Mouse (Mus musculus) layer of hippocampus, adult 11-12 months (tissue): ENCODE measurements around the gene Slc38a2.

Experiments used
- DNase-seq: peaks from one replicate; pipeline ENCODE4 v3.0.0; 2022; ENCODE audit warnings: low spot score

The Slc38a2 gene

DNA sequence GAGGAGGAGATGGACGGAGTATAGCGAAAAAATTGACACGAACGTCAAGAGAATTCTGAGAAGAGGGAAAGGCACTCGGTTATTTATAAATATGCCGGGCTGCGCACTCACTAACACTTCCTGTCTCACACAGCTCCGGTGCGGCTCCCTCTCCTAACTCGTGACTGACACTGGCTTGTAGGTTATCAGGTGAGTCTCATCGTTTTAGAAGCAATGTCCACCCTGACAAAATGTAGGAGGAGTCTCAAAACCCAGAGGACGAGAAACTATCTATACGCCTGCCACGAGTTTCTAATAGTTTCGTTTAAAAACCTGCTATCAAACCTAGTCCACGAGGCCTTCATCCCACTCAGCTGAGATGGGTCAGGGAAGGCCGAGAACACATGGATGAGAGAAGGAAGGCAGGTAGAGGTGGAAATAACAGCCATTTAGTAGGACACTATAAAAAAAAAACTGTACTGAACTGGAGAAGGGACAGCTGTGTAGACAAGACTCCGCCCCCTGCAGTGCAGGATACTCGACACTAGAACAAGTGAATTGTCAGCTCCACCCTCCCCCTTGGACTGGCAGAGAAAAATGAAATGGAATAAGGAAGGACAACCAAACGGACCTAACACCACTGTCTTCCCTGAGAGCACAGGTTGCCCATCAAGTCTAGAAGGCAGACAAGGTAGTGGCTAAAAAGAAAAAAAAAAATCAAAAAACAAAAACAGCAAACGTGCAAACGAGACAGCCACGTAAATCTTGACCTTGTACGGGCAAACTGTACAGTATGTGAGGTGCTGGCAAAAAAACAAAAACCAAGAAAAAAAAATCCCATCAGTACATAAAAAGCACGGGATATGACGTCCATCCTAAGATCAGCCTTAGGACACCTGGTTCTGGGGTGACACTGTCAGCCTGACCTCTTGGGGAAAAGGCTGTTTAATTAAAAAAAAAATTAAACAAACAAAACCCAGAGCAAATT, 3.8 kb downstream of the Slc38a2 start:
- DNase-seq = no peak

- no peak for DNase-seq
These were observed 4.5 kb downstream of the Slc38a2 start for GRCm38 (mm10) chr15:96694988-96695387.

DNA sequence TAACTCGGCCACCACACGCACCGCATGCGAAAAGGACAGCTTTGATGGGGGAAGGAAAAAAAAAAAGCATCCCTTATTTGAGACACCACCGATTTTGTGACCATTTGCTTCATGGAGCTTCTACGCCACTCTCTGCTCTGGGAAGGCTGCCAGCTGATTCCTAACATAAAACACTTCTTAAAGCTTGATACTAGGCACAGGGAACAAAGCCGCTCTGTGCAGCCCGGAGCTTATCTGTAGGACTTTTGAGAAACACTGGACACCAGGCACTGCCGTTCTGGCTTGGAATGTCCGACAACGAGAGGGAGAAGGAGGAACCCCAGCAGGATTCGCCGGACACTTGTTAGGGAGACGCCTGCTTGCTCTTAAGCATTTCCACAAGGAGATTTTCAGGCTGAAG, 5.8 kb downstream of the Slc38a2 start:
- DNase-seq = peak; percentile 64

- no peak for DNase-seq
These were observed 7.1 kb downstream of the Slc38a2 start for GRCm38 (mm10) chr15:96692401-96692800.

DNA sequence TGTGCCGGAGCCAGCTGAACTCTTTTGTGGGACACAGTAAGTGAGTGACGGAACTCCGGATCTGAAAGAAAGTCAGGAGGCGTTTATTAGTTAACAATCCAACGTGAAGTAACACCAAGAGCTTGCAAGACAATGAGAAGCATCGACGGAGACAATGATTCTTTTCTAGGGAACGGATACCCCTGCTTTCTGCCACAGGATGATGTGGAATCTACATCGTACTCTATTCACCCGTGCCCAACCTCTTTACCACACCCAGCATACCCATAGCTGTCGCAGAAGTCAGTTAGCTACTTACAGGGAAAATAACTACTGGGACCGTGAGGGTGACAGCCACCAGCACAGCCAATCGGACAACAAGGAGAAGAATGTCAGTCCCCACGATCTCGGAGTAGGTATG, 8.1 kb downstream of the Slc38a2 start:
- no peak for DNase-seq

- DNase-seq = no peak
These were observed 8.7 kb downstream of the Slc38a2 start for GRCm38 (mm10) chr15:96690829-96691228.

DNA sequence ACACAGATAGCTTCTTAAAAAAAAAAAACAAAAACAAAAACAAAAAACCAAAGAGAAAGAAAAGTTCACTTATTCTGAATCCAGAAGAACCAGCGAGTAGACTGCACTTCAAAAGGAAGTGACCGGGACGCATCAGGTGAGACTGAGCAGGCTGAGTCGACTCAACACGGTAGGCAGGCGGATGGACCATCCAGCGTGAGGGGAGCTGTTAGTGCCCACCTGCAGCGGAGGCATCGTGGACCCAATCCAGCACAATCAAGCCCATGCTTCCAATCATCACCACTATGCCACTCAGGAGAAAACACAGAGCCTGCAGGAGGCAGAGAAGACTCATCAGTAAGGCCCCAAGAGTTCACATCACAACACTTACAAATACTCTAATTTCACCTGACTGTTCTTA, 9.6 kb downstream of the Slc38a2 start:
- DNase-seq = no peak

- no peak for DNase-seq
These were observed 10.7 kb downstream of the Slc38a2 start for GRCm38 (mm10) chr15:96688784-96689318.

DNA sequence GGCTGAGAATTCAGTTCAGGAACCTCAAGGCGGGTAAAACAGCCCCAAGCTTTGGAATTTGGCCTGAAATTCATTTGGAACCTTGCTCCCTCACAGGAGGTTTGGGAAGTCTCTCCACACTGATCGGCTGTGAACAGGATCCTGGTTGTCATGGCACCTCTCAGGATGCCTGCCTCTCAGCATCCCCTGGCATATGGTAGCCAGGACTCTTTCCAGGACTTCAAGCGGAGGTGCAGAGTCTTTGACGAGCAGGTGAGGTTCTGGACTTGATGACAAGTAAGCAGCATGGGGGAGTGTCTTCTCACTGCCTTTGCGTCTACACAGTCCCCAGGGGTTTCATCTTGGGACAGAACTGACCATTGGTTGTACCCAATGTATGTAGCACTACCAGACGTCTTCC, 11.5 kb downstream of the Slc38a2 start:
- no peak for DNase-seq

- no peak for DNase-seq
These were observed 12.2 kb downstream of the Slc38a2 start for GRCm38 (mm10) chr15:96687366-96687765.

GRCm38 (mm10) chr15:96686201-96687159, 13.1 kb downstream of the Slc38a2 start:
- DNase-seq = no peak

DNA sequence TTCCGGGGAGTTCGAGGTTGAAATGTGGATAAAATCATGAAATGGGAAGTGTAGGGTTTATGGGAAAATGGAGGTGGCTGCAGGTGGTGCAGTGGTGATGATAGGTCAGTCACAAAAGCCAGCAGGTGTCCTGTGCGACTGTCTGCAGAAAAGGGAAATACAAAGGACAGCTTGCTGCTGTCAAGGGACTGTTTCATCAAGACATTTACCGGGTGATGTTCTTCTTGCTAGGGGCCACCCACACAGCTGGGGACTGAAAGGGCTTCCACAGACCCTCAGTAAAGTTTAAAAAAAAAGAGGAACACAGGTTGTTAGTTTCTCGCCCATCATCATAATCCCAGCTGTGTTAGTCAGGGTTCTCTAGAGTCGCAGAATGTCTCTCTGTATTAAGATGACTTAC, 14.3 kb downstream of the Slc38a2 start:
- DNase-seq = no peak

DNA sequence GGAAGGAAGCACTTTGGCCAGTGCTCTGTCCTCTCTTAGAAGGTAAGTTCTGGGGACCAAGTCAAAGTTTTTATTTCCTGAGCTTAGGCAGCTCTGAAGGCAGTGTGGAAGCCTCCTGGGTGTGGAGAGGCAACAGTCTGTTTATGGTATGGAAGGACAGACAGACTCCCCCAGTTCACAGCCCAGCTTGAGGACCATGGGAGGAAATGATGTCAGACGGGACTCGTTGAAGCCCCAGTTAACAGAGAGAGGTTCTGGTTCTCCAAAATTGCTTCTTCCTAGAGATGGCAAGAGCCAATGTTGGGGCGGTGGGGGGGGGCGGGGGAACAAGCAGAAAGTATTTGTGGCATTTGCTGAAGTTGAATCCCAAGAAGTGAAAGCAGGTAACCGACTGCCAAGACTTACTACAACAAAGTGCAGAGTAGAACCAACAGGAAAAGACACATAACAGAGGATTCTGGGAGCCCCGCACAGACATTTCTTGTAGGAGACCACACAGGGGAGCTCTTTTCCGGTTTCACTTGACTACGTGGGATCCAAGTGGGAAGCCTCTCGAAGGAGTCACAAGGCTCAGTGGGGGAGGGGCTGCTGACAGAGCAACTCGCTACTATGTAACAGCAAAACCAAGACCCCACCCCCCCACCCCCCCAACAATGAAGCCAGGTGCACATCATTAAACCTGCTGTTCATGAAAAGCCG, 15.2 kb downstream of the Slc38a2 start:
- DNase-seq = no peak

DNA sequence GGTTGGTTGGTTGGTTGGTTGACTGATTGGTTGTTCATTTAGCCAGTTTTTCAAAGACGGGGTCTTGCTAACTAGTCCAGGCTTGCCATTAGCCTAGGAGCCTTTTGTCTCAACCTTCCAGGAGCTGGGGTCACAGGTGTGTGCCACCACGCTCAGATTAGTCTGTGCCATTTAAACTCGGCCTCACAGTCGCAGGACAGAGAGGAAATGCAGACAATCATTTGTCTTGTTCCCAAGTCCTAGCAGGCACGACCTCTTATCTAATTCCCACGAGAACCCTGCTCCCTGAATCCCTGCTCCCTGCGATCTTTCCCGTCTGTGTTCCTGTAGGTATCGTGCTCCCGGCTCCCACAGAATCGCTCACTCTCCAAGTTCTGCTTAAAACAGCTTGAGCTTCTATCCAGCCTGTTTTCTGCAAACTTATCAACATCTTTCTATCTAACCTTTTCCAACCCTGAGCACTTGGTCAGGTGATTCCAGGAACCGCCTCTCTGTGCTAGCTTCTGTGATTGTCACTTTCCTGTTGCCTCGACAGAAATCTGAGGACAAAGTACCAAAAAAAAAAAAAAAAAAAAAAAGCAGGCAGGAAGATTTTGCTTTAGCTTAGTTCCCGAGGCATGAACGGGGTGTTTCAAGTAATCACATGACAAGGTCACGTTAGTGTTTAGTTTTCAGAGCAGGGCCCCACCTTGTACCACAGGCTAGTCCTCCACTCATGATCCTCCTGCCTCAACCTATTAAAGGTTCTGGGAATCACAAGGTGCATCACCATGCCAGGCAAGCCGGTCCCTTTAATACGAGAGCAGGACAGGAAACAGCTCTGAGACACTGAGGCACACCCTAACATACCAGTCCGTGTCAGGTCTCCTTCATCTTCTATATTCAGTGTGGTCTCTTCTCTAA, 20.4 kb downstream of the Slc38a2 start:
- DNase-seq = no peak

GRCm38 (mm10) chr15:96676518-96676917, 23.0 kb downstream of the Slc38a2 start:
- no peak for DNase-seq

DNA sequence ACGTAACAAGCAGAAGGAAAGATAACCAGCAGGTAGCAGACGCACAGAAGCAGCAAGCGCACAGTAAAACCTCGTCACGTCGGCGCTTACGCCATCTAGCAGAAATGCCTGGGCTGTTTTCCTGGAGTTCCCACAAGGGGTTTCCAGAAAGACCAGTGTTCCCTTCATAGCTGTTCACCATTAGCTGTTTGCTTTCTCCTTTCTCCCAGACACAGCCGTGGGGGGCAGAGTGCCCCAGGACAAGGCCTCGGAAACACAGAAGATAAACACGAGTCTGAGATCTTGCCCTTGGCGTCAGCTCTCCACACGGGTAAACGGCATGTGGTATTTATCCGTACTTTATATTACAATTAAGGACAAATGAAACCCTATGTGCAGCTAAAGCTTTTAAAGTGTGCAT, 23.8 kb downstream of the Slc38a2 start:
- DNase-seq = no peak

- DNase-seq = no peak
These were observed 24.5 kb downstream of the Slc38a2 start for GRCm38 (mm10) chr15:96675055-96675454.

- DNase-seq = no peak
These were observed 25.4 kb downstream of the Slc38a2 start for GRCm38 (mm10) chr15:96674089-96674488.

- DNase-seq = no peak
These were observed 29.8 kb downstream of the Slc38a2 start for GRCm38 (mm10) chr15:96669721-96670120.

DNA sequence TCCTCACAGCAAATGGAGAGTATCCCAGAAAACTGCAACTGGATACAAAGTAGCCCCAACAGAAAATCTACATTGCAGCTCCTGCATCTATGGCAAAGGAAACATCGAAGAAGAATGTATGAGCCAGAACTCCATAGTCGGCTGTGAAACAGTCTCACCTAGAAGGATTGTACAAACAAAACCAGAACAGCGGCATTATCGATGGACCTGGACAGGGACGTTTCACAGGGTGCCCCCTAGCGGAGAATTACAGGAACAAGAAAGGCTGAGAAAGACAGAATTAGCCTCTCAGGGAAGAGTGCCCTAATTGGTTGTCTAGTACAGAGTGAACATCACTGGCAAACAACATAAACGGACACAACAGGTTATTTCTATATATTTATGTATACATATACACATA, 32.9 kb downstream of the Slc38a2 start:
- DNase-seq = peak; percentile 73

DNA sequence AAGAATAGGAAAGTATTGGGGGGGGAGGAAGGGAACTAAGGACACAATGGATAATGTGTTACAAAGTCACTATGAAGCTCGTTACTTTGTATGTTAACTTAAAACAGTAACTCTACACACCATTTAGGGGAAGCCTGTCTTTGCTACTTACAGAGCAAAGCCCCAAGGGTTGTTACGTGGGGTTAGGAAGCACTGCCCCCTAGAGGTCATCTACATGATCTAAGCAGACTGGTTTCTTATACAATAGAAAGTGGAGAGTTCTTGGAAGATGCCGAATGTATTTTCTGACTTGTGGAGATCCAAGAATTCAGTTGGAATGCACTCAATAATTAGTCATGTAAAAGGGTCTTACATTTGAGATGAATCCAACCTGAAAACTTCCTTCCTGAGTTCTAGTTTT, 33.6 kb downstream of the Slc38a2 start:
- peak; percentile 87 for DNase-seq
